Mouse (Mus musculus) embryonic fibroblast, embryonic 13.5 days (primary cell): ENCODE measurements at regions not wholly inside any gene's neighbourhood (a gene's known extent, or its start where the extent isn't known, plus 50 kb on each side); places are given as distances from the start of the nearest gene placed in this dataset.

Experiments
- CTCF ChIP-seq: IDR thresholded peaks from 2 replicates; pipeline ENCODE4 v1.5.1; 2011; ENCODE audit warnings: mild to moderate bottlenecking, control low read depth, low read length, moderate library complexity, borderline replicate concordance; ENCODE audit not compliant: insufficient read depth
- POLR2A ChIP-seq: IDR thresholded peaks from 2 replicates; pipeline ENCODE4 v1.6.1; 2011; ENCODE audit warnings: low read depth, mild to moderate bottlenecking, control low read depth, low read length, moderate library complexity

GRCm38 (mm10) chr9:49989464-49990271 is 190.9 kb upstream of the Ncam1 start:
- TF ChIP-seq CTCF (no peak), POLR2A (no peak)
